Mouse (Mus musculus) spleen, adult 12 weeks (tissue): ENCODE results near the gene Pafah1b3.
"Not testable (repeated sequence)": the region's sequence is repeated elsewhere in the genome, so short reads cannot be mapped to it uniquely, and the experiment has no call there.

ENCODE experiments used
- DNase-seq: peaks from one replicate; pipeline ENCODE4 v3.0.0; 2022; ENCODE audit warnings: low spot score

Gene Pafah1b3

GRCm38 (mm10) chr7:25297454-25298325, at the start of gene Pafah1b3:
Gene Pafah1b3 (minus strand): TSS chr7:25297986.
- no peak for DNase-seq

- DNase-seq = no peak
These were observed 43.4 kb upstream of the Pafah1b3 start for GRCm38 (mm10) chr7:25341000-25341784.

GRCm38 (mm10) chr7:25339329-25339728, 41.5 kb upstream of the Pafah1b3 start:
- no peak for DNase-seq

GRCm38 (mm10) chr7:25334472-25334871, 36.7 kb upstream of the Pafah1b3 start:
- DNase-seq = no peak

- DNase-seq = peak; percentile 59
These were observed 36.0 kb upstream of the Pafah1b3 start for GRCm38 (mm10) chr7:25333596-25334307.

GRCm38 (mm10) chr7:25326233-25326632, 28.4 kb upstream of the Pafah1b3 start:
- DNase-seq = no peak

GRCm38 (mm10) chr7:25325431-25325830, 27.6 kb upstream of the Pafah1b3 start:
- not testable (repeated sequence) for DNase-seq

- no peak for DNase-seq
These were observed 25.4 kb upstream of the Pafah1b3 start for GRCm38 (mm10) chr7:25323219-25323618.

GRCm38 (mm10) chr7:25322058-25322484, 24.3 kb upstream of the Pafah1b3 start:
- no peak for DNase-seq

- DNase-seq = no peak
These were observed 19.7 kb upstream of the Pafah1b3 start for GRCm38 (mm10) chr7:25317446-25317999.

- peak; percentile 79 for DNase-seq
These were observed 19.0 kb upstream of the Pafah1b3 start, which contains the start of gene Megf8 for GRCm38 (mm10) chr7:25316532-25317445. Gene Megf8 (plus strand): TSS chr7:25317164.

GRCm38 (mm10) chr7:25315306-25316041, 17.7 kb upstream of the Pafah1b3 start:
- no peak for DNase-seq

- no peak for DNase-seq
These were observed 17.0 kb upstream of the Pafah1b3 start for GRCm38 (mm10) chr7:25314606-25315305.

GRCm38 (mm10) chr7:25313325-25313724, 15.5 kb upstream of the Pafah1b3 start:
- no peak for DNase-seq

GRCm38 (mm10) chr7:25311193-25311592, 13.4 kb upstream of the Pafah1b3 start:
- DNase-seq = no peak

GRCm38 (mm10) chr7:25309425-25309824, 11.6 kb upstream of the Pafah1b3 start:
- no peak for DNase-seq

- DNase-seq = no peak
These were observed 11.0 kb upstream of the Pafah1b3 start for GRCm38 (mm10) chr7:25308702-25309318.

- DNase-seq = no peak
These were observed 8.8 kb upstream of the Pafah1b3 start for GRCm38 (mm10) chr7:25306614-25306996.
